Mouse (Mus musculus): ENCODE measurements at regions not wholly inside any gene's neighbourhood (a gene's known extent, or its start where the extent isn't known, plus 50 kb on each side); places are given as distances from the start of the nearest gene placed in this dataset.

- no peak for ATAC-seq (ENCODE audit: low read depth)
- Histone ChIP-seq H3K9me3 (replicated peaks; ENCODE audit: control insufficient read depth, low read length) (no peaks in the 10 kb centered on the region), H3K4me3 (ENCODE audit: low read depth, low read length) (no peak overlapping the region), H3K27me3 (ENCODE audit: control insufficient read depth, insufficient read depth, low read depth, low read length) (no peaks in the 10 kb centered on the region; the same call in none of the 2 replicates), H3K4me1 (ENCODE audit: control insufficient read depth, low read depth, low read length) (no peaks in the 10 kb centered on the region), H3K27ac (ENCODE audit: low read length) (no peak overlapping the region), H3K4me2 (ENCODE audit: low read depth, low read length) (no peak overlapping the region), H3K36me3 (ENCODE audit: control insufficient read depth, insufficient read depth) (no peaks in the 10 kb centered on the region), H3K9ac (ENCODE audit: low read depth, low read length) (no peak overlapping the region)
- 62% methylated on average over 5 of the region's 5 CpGs for WGBS (ENCODE audit: insufficient replicate concordance)
These were observed 162.4 kb upstream of the Lef1 start for GRCm38 (mm10) chr3:130947880-130948279.

DNA sequence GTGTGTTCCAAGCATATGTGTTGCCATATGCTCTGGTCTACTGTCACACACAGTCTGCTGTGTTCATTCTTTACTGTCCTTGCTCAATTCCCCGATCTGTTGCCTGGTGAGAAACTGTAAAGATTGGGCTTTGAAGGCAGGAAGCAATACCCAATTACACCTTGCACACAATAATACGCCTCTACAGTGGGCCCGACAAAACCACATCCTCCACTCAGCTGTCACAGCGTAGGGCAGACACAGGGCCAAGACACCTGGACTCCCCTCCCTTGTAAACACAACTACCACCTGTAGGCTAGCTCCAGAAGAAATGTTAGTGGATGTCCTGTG, 163.0 kb upstream of the Lef1 start:
- ATAC-seq (ENCODE audit: low read depth), result no peak
- 43% methylated on average over 4 of the region's 4 CpGs for WGBS (ENCODE audit: insufficient replicate concordance)
- Histone ChIP-seq H3K9me3 (replicated peaks; ENCODE audit: control insufficient read depth, low read length) (no peaks in the 10 kb centered on the region), H3K27ac (ENCODE audit: low read length) (no peak overlapping the region), H3K4me2 (ENCODE audit: low read depth, low read length) (no peak overlapping the region), H3K4me3 (ENCODE audit: low read depth, low read length) (no peak overlapping the region), H3K4me1 (ENCODE audit: control insufficient read depth, low read depth, low read length) (no peaks in the 10 kb centered on the region), H3K36me3 (ENCODE audit: control insufficient read depth, insufficient read depth) (no peaks in the 10 kb centered on the region), H3K27me3 (ENCODE audit: control insufficient read depth, insufficient read depth, low read depth, low read length) (no peaks in the 10 kb centered on the region; the same call in none of the 2 replicates), H3K9ac (ENCODE audit: low read depth, low read length) (no peak overlapping the region)

GRCm38 (mm10) chr3:130946576-130947276, 163.5 kb upstream of the Lef1 start:
- Histone ChIP-seq H3K4me2 (ENCODE audit: low read depth, low read length) (peak overlapping the region; percentile 39; the same call in 1 of the 2 replicates), H3K36me3 (ENCODE audit: control insufficient read depth, insufficient read depth) (no peaks in the 10 kb centered on the region), H3K4me1 (ENCODE audit: control insufficient read depth, low read depth, low read length) (no peaks in the 10 kb centered on the region), H3K27me3 (ENCODE audit: control insufficient read depth, insufficient read depth, low read depth, low read length) (no peaks in the 10 kb centered on the region; the same call in none of the 2 replicates), H3K4me3 (ENCODE audit: low read depth, low read length) (no peak overlapping the region), H3K27ac (ENCODE audit: low read length) (no peak overlapping the region), H3K9ac (ENCODE audit: low read depth, low read length) (no peak overlapping the region), H3K9me3 (replicated peaks; ENCODE audit: control insufficient read depth, low read length) (no peaks in the 10 kb centered on the region)
- 64% methylated on average over 14 of the region's 14 CpGs for WGBS (ENCODE audit: insufficient replicate concordance)
- no peak for ATAC-seq (ENCODE audit: low read depth)

DNA sequence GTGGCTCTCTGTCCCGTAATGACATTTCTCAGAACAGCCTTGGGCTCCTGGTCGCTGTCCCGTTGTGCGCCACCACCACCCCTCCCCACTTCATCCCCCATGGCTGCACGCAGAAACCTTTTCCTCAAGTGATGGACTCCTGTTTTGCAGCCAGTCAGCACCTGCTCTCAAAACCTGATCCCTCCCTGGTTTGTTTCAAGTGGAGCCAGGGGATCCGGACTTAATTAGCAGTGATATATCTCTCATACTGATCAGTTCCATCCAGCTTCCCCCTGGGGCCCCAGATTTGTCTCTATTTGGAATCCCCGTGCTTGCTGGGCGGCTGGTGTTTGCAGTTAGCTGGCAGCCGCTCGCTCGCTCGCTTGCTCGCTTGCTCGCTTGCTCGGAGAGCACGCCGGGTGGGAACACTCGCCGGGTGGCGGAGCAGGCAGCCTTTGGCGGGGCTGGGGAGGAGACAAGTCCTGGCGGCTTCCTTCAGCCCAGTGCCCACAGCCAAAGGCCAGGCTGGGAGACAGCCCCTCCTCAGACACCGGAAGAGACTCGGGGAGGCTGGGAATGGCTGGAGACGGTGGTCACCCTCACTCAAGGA, 164.3 kb upstream of the Lef1 start:
- ATAC-seq (ENCODE audit: low read depth), result no peak
- WGBS (ENCODE audit: insufficient replicate concordance), result under 1% methylated on average over 25 of the region's 25 CpGs
- H3K9ac ChIP-seq (ENCODE audit: low read depth, low read length), result no peak overlapping the region

DNA sequence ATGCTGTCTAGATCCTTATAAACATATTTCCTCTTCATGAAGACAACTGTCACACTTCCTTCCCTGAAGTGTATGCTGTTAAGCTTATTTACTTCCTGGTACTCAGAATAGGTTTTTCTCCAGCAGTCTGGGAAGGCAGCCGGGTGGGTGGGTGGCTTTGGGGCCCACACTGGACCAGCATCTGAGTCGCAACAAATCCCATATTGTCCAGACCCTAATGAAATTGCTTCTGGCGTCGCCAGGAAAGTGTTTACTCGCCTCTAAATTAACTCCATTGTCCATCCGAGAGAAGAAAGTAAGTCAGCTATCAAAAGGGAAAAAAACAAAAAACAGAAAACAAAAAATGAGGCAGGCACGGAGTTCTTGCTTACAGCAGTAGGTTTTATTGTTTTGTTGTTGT, 164.9 kb upstream of the Lef1 start:
- Histone ChIP-seq H3K27me3 (ENCODE audit: control insufficient read depth, insufficient read depth, low read depth, low read length) (no peaks in the 10 kb centered on the region; the same call in none of the 2 replicates), H3K9ac (ENCODE audit: low read depth, low read length) (no peak overlapping the region), H3K36me3 (ENCODE audit: control insufficient read depth, insufficient read depth) (no peaks in the 10 kb centered on the region), H3K27ac (ENCODE audit: low read length) (no peak overlapping the region), H3K4me2 (ENCODE audit: low read depth, low read length) (peak overlapping the region; percentile 39; the same call in 1 of the 2 replicates), H3K9me3 (replicated peaks; ENCODE audit: control insufficient read depth, low read length) (no peaks in the 10 kb centered on the region), H3K4me3 (ENCODE audit: low read depth, low read length) (no peak overlapping the region), H3K4me1 (ENCODE audit: control insufficient read depth, low read depth, low read length) (no peaks in the 10 kb centered on the region)
- ATAC-seq (ENCODE audit: low read depth), result no peak
- WGBS (ENCODE audit: insufficient replicate concordance), result 19% methylated on average over 7 of the region's 7 CpGs

More for the DNA sequence above, 164.3 kb upstream of the Lef1 start:
- Histone ChIP-seq H3K36me3 (ENCODE audit: control insufficient read depth, insufficient read depth) (no peaks in the 10 kb centered on the region), H3K9me3 (replicated peaks; ENCODE audit: control insufficient read depth, low read length) (no peaks in the 10 kb centered on the region), H3K27me3 (ENCODE audit: control insufficient read depth, insufficient read depth, low read depth, low read length) (no peaks in the 10 kb centered on the region; the same call in none of the 2 replicates), H3K4me2 (ENCODE audit: low read depth, low read length) (peak overlapping the region; percentile 39), H3K27ac (ENCODE audit: low read length) (no peak overlapping the region), H3K4me1 (ENCODE audit: control insufficient read depth, low read depth, low read length) (no peaks in the 10 kb centered on the region), H3K4me3 (ENCODE audit: low read depth, low read length) (peak overlapping the region; percentile 4)

- Histone ChIP-seq H3K27me3 (ENCODE audit: control insufficient read depth, insufficient read depth, low read depth, low read length) (no peaks in the 10 kb centered on the region; the same call in none of the 2 replicates), H3K27ac (ENCODE audit: low read length) (no peak overlapping the region), H3K9ac (ENCODE audit: low read depth, low read length) (no peak overlapping the region), H3K36me3 (ENCODE audit: control insufficient read depth, insufficient read depth) (no peaks in the 10 kb centered on the region), H3K9me3 (replicated peaks; ENCODE audit: control insufficient read depth, low read length) (no peaks in the 10 kb centered on the region), H3K4me2 (ENCODE audit: low read depth, low read length) (no peak overlapping the region), H3K4me3 (ENCODE audit: low read depth, low read length) (no peak overlapping the region), H3K4me1 (ENCODE audit: control insufficient read depth, low read depth, low read length) (no peaks in the 10 kb centered on the region)
- ATAC-seq (ENCODE audit: low read depth), result no peak
- WGBS (ENCODE audit: insufficient replicate concordance), result 73% methylated on average over 6 of the region's 6 CpGs
These were observed 166.0 kb upstream of the Lef1 start for GRCm38 (mm10) chr3:130944241-130944640.

DNA sequence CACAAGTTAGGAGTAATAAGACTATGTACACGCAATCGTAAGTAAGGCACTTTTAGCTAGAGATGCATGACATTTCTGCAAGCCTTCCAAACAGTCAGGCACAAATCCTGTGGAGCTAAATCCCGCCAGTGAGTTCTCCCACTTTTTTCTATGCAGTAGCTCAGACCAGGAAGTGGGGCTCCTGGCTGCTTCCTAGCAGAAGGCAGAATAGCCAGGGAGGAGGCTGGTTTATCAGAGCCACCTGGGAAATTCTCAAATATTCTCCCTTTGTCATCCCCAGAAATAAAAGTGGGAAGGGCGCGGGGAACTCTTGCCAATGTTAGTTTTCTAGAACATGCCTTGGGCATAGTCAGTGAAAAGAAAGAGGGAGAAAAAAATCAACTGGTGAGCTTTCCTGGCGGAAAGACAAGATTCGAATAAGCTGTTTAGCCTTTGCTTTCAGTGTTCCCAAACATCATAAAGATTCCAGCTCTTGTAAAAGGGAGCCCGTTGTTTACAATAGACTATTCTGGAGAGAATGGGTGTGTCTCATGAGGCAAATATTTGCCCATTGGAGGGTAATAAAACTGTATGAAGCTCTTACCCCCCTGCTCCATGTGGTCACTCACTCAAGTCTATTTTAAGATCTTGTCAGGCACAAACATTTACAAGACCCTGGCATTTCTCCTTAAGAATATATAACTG, 167.2 kb upstream of the Lef1 start:
- Histone ChIP-seq H3K9ac (ENCODE audit: low read depth, low read length) (no peak overlapping the region), H3K4me1 (ENCODE audit: control insufficient read depth, low read depth, low read length) (no peaks in the 10 kb centered on the region), H3K9me3 (replicated peaks; ENCODE audit: control insufficient read depth, low read length) (no peaks in the 10 kb centered on the region), H3K27ac (ENCODE audit: low read length) (no peak overlapping the region), H3K27me3 (ENCODE audit: control insufficient read depth, insufficient read depth, low read depth, low read length) (no peaks in the 10 kb centered on the region; the same call in none of the 2 replicates), H3K4me3 (ENCODE audit: low read depth, low read length) (no peak overlapping the region), H3K36me3 (ENCODE audit: control insufficient read depth, insufficient read depth) (no peaks in the 10 kb centered on the region), H3K4me2 (ENCODE audit: low read depth, low read length) (no peak overlapping the region)
- no peak for ATAC-seq (ENCODE audit: low read depth)
- 57% methylated on average over 8 of the region's 8 CpGs for WGBS (ENCODE audit: insufficient replicate concordance)

GRCm38 (mm10) chr3:130940302-130940867, 169.9 kb upstream of the Lef1 start:
- Histone ChIP-seq H3K9ac (ENCODE audit: low read depth, low read length) (no peak overlapping the region), H3K36me3 (ENCODE audit: control insufficient read depth, insufficient read depth) (no peaks in the 10 kb centered on the region), H3K27ac (ENCODE audit: low read length) (no peak overlapping the region), H3K27me3 (ENCODE audit: control insufficient read depth, insufficient read depth, low read depth, low read length) (no peaks in the 10 kb centered on the region), H3K4me1 (ENCODE audit: control insufficient read depth, low read depth, low read length) (no peaks in the 10 kb centered on the region), H3K9me3 (replicated peaks; ENCODE audit: control insufficient read depth, low read length) (no peaks in the 10 kb centered on the region), H3K4me2 (ENCODE audit: low read depth, low read length) (no peak overlapping the region), H3K4me3 (ENCODE audit: low read depth, low read length) (no peak overlapping the region)
- 56% methylated on average over 5 of the region's 5 CpGs for WGBS (ENCODE audit: insufficient replicate concordance)
- ATAC-seq (ENCODE audit: low read depth), result no peak

GRCm38 (mm10) chr3:130936980-130937379, 173.3 kb upstream of the Lef1 start:
- no peak overlapping the region for H3K27ac ChIP-seq (ENCODE audit: low read length)
- WGBS (ENCODE audit: insufficient replicate concordance), result 65% methylated on average over 5 of the region's 5 CpGs
- H3K4me1 ChIP-seq (ENCODE audit: control insufficient read depth, low read depth, low read length), result no peaks in the 10 kb centered on the region
- no peak overlapping the region for H3K4me3 ChIP-seq (ENCODE audit: low read depth, low read length)
- H3K9ac ChIP-seq (ENCODE audit: low read depth, low read length), result no peak overlapping the region
- H3K4me2 ChIP-seq (ENCODE audit: low read depth, low read length), result no peak overlapping the region
- H3K36me3 ChIP-seq (ENCODE audit: control insufficient read depth, insufficient read depth), result no peaks in the 10 kb centered on the region
- H3K27me3 ChIP-seq (ENCODE audit: control insufficient read depth, insufficient read depth, low read depth, low read length), result no peaks in the 10 kb centered on the region
- no peaks in the 10 kb centered on the region for H3K9me3 ChIP-seq (replicated peaks; ENCODE audit: control insufficient read depth, low read length)
- no peak for ATAC-seq (ENCODE audit: low read depth)

Data from liver, embryonic 16.5 days (tissue).